Mouse (Mus musculus) T-helper 17 cell (primary cell): ENCODE measurements around the gene Krtap5-3.
"Not testable (repeated sequence)": the region's sequence is repeated elsewhere in the genome, so short reads cannot be mapped to it uniquely, and the experiment has no call there.

Experiments used
- in situ Hi-C, 2 experiments: fragments of 300-600 bp; cut with MboI, MseI; formaldehyde crosslinking; loops; 1 replicate in 1 of 2; 2 replicates in 1 of 2; pipeline ENCODE4 v1.15.1; 2025; ENCODE audit warnings: high pct_unique_total_duplicates in 2 of 2

Gene Krtap5-3

GRCm38 (mm10) chr7:142201064-142201463, at the start of gene Krtap5-3:
Krtap5-3 (plus strand) TSS chr7:142201364.
- in situ Hi-C loops: no loop called here

- in situ Hi-C loops: no loop called here
These were observed 49.0 kb upstream of the Krtap5-3 start for GRCm38 (mm10) chr7:142152191-142152590.

- in situ Hi-C loops: no loop called here
These were observed 45.9 kb upstream of the Krtap5-3 start for GRCm38 (mm10) chr7:142155308-142155707.

- in situ Hi-C loops: not testable (repeated sequence)
These were observed 44.2 kb upstream of the Krtap5-3 start, which contains the start of gene Gm29735 for GRCm38 (mm10) chr7:142157013-142157412. Gm29735 (minus strand) TSS chr7:142157113.

DNA sequence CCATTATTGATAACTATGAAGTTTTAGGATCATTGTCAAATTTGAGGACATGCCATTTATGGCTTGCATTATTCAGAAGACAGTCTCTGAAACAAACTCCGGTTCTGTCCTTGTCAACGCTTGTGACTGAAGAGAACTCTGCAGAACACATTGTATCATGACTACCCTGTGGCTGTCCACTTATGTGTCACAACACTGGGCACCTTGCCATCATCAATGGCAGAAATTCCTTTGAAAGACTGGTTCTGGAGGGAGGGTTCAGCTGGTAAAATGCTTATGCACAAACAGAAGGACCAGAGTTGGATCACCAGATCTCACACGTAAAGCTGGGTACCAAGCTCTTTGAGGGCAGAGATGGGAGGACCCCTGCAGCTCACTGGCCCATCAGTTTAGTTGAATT, 41.8 kb upstream of the Krtap5-3 start:
- in situ Hi-C loops: no loop called here

- in situ Hi-C loops: not testable (repeated sequence)
These were observed 35.5 kb upstream of the Krtap5-3 start, which contains the start of gene Gm4553 for GRCm38 (mm10) chr7:142165639-142166038. Gm4553 (minus strand) TSS chr7:142165739.

- in situ Hi-C loops: no loop called here
These were observed 31.3 kb upstream of the Krtap5-3 start for GRCm38 (mm10) chr7:142169836-142170235.

DNA sequence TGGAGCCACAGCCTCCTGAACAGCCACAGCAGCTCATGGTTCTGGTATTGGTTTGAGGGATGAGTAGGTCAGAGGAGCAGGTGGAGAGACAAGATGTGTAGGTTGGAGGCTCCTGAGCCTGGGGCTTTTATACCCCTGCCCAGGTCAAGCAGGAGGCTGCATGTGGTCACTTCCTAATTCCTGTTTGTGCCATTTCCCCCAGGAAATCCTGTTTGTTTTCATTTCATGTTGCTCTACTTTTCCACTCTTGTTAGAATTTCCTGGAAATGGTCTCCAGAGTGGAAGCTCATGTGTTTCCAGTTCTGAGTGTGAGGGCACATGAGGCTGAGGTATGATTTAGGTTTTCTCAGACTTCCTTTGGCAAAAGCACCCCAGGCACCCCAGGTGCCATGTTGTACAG, 25.3 kb upstream of the Krtap5-3 start, which contains the start of gene Krtap5-2:
TSS of gene Krtap5-2 (minus strand) at position 101 of the 400 bp plus-strand sequence.
- in situ Hi-C loops: not testable (repeated sequence)

- in situ Hi-C loops: no loop called here
These were observed 22.5 kb upstream of the Krtap5-3 start for GRCm38 (mm10) chr7:142178685-142179084.

DNA sequence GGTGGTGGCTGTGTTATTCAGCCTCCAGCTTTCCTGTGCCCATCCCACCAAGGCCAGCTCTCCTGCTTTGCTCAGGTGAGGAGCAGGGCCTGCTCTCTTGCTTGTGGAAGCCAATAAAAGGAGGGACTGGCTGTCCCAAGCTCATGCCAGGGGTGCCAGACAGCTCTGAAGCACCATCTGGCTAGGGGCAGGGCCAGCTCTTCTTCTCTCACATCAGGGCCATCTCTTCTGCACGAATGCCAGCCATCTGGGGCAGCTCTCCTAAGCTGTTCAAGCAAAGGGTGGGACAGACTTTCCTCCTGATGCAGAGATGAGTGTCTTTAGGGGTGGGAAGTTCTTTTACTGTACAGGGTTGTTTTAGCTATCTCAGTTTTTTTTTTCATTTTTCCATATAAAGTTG, 20.1 kb upstream of the Krtap5-3 start:
- in situ Hi-C loops: no loop called here

GRCm38 (mm10) chr7:142188156-142188555, 13.0 kb upstream of the Krtap5-3 start:
- in situ Hi-C loops: no loop called here

DNA sequence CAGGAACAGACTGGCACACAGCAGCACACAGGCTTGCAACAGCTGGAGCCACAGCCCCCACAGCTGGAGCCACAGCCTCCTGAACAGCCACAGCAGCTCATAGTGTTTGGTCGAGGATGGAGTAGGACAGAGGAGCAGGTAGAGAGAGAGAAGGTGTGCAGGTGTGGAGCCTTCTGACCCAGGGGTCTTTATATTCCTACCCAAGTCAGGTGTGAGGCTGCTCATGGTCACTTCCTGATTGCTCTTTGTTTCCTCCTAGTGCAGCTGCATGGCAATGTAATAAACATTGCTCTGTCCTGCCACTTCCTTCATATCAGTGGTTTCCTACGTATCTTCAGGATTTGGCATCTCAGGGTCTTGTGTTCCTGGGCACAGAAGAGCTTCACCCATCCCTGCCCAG, 10.9 kb upstream of the Krtap5-3 start, which contains the start of gene Gm10153:
TSS of gene Gm10153 (minus strand) at position 101 of the 400 bp plus-strand sequence.
- in situ Hi-C loops: loop anchor here in 1 of 2 experiments (5.0 to 10.0 kb wide), 2 partner anchors 52 to 935 kb away; partner anchors contain the start of gene Gm40460

GRCm38 (mm10) chr7:142198748-142199147, 2.4 kb upstream of the Krtap5-3 start:
- in situ Hi-C loops: loop anchor here in 1 of 2 experiments (10.0 kb wide), 1 partner anchor 926 kb away; no protein-coding TSS in a partner anchor

DNA sequence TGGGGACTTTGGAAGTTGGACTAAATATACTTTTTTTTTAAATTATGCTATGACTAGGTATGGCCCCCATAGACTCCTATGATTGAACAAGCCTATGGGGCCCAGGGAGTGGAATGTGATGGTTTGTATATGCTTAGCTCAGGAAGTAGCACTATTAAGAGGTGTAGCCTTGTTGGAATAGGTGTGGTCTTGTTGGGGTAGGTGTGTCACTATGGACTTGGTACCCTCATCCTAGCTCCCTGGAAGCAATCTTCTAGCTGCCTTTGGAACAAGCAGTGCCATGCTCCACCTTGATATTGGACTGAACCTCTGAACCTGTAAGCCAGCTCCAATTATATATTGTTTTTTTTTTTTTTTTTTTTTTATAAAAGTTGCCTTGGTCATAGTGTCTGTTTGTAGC, 4.3 kb downstream of the Krtap5-3 start:
- in situ Hi-C loops: no loop called here

- in situ Hi-C loops: not testable (repeated sequence)
These were observed 5.7 kb downstream of the Krtap5-3 start for GRCm38 (mm10) chr7:142206891-142207290.

DNA sequence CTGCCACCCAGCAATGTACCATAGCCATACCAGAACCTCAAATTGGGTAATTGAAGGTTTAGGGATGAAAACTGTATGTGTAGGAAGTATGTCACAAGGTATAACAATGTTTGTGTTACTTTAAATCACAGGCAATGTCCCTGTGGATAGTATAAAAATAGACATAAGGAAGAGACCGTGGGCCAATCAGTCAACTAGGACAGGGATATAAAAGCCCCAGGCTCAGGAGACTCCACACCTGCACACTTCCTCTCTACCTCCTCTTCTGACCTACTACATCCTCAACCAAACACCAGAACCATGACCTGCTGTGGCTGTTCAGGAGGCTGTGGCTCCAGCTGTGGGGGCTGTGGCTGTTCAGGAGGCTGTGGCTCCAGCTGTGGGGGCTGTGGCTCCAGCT, 10.4 kb downstream of the Krtap5-3 start, which contains the start of gene Gm7579:
TSS of gene Gm7579 (plus strand) at position 301 of the 400 bp plus-strand sequence.
- in situ Hi-C loops: no loop called here

DNA sequence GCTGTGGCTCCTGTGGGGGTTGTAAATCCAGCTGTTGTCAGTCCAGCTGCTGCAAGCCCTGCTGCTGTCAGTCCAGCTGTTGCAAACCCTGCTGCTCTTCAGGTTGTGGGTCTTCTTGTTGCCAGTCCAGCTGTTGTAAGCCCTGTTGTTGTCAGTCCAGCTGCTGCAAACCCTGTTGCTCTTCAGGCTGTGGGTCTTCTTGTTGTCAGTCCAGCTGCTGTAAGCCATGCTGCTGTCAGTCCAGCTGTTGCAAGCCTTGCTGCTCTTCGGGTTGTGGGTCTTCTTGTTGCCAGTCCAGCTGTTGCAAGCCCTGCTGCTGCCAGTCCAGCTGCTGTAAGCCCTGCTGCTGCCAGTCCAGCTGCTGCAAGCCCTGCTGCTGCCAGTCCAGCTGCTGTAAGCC, 11.0 kb downstream of the Krtap5-3 start:
- in situ Hi-C loops: not testable (repeated sequence)

DNA sequence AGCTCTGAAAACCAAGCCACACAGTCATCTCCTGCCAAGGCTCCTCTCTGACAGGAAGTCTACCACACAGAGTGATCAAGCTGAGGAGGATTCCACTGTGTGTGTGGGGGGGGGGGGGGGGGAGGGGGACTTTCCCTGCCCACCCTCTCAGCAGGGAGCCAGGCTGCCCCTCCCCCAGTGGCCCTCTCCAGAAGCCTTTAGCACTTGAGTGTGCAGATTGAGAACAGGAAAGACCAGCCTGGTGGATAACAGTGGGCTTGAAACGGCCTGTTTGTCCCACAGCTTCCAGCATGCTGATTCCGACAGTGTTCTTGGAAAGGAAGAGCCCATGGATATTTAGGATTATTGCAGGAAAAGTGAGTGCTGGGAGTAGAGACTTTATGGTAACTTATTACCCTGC, 23.4 kb downstream of the Krtap5-3 start:
- in situ Hi-C loops: no loop called here

- in situ Hi-C loops: not testable (repeated sequence)
These were observed 28.7 kb downstream of the Krtap5-3 start, which contains the start of gene Krtap5-5 for GRCm38 (mm10) chr7:142229871-142230270. Krtap5-5 (minus strand) TSS chr7:142229971.

GRCm38 (mm10) chr7:142231540-142231939, 30.4 kb downstream of the Krtap5-3 start:
- in situ Hi-C loops: no loop called here

- in situ Hi-C loops: loop anchor here in 1 of 2 experiments (5.0 kb wide), 1 partner anchor 49 kb away; the partner anchor contains the start of gene Gm10153
These were observed 39.8 kb downstream of the Krtap5-3 start, which contains the start of gene Gm40460 for GRCm38 (mm10) chr7:142240978-142241377. Gm40460 (minus strand) TSS chr7:142241078.

DNA sequence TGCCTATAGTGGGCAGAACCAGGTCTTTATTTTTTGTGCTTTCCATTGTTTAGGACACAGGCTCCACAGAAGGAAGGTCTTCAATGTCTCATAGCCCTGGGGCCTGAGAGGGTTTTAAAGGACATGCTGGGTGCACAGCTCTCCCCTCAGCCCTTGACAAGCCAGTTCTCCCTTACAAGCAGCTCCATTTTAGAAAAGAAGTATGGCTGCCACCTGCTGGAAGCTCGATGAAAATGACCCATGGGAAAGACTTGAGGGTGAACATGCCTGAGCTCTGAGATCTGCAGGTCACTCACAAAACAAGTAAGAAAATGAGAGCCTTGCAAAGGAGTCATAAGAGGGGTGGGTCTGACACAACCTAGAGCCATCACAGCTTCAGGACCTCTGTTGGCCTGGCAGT, 48.7 kb downstream of the Krtap5-3 start:
- in situ Hi-C loops: no loop called here
